12 mouse cellular contexts compared by ENCODE assay signal in genomic region chr11:60442896-60443295, GRCm38 (mm10).
"Had no signal": no experiment of that assay in that cellular context is flagged by ENCODE, and none has a peak within 500 bp of the region (broad histone marks: within the 10 kb centered on the region; RNA-seq: fewer than 3 reads in every experiment).

No protein-coding gene starts in this region.

- DNase-seq: lung, adult 18-20 months; lung, embryonic 14.5 days; lung, postnatal 10 days; lung, postnatal 4 days; midbrain, embryonic 14.5 days; retina, postnatal 1 day; right cerebral cortex, postnatal 25 days; right cerebral cortex, postnatal 4 days; spleen, adult 18-20 months; thymus, adult 18-20 months; thymus, postnatal 14 days; thymus, postnatal 36 days had no signal
